Mouse (Mus musculus) left cerebral cortex, adult 9 months (tissue): ENCODE data around the gene Rab3a.
A peak's percentile ranks its signal among the peaks of the same experiment; 100 is the strongest.

Source experiments
- DNase-seq, 2 experiments: peaks; one replicate each; pipeline ENCODE4 v3.0.0; 2022; ENCODE audit warnings: low spot score in 2 of 2

Rab3a gene

GRCm38 (mm10) chr8:70801156-70801555 lies 46.7 kb downstream of the Rab3a start:
- peak in 1 of 2 experiments; percentile 82 for DNase-seq

- DNase-seq = no peak
These were observed 47.4 kb downstream of the Rab3a start for GRCm38 (mm10) chr8:70801830-70802229.

DNA sequence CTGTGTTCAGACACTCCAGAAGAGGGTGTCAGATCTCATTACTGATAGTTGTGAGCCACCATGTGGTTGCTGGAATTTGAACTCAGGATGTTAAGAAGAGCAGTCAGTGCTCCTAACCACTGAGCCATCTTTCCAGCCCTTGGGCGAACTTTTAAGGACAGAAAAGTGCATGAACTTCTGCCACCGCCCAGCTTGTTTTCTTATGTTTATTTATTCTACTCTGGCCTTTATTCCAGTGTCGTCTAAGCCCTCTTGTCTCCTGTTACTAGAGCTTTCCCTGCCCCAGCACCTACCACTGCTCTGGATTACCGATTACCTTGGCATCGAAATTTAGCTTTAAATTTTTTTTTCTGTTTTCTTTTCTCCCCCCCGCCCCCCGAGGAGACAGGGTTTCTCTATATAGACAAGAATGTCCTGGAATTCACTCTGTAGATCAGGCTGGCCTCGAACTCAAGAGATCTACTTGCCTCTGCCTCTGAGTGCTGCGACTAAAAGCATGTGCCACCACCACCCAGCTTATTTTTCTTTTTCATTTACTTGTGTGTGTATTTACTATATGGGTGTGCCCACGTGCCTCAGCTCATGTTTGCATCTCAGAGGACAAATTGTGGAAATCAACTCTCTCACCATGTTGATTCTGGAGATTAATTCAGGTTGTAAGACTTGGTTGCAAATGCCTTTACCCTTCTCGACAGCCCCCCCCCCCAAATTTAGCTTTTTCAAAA lies 48.5 kb downstream of the Rab3a start:
- no peak for DNase-seq

GRCm38 (mm10) chr8:70803761-70804480 lies 49.4 kb downstream of the Rab3a start:
- DNase-seq = peak in 1 of 2 experiments; percentile 80

DNA sequence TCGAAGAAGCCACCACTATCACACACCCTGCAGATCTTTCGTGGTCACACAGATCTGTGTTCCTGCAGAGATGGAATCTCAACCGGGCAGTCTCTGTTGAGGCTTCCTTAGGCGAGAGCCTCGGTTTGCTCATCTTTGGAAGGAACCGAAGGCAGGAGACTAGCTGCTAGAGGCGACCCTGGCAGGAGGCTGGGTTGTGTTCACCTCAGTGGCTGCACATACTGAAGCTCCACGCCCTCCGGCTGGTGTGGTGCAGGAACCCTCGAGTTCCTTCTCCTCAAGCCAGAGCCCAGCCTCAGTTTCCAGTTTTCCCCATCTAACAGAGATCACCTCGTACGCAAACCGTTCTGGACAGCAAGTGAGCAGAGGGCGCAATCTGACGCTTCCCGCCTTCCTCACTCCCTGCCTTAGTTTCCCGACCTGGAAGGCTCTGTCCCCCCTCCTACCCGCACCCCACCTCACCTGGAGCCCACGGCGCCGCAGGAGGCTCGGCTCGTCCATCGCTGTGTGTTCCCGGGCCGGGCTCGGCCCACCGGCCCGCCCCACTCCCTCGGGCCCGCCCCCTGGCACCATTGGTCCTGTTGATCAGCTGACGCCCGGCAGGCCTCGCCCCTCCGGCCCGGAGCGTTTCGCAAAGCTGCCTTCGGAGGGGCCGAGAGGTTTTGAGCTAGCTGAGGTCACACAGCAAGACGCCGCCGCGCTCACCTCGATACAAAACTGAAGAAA lies 50.2 kb downstream of the Rab3a start, which contains the start of gene Mast3:
Gene Mast3, minus strand, starts transcription at position 574 of the 726 bp plus-strand sequence.
- DNase-seq = peak in 1 of 2 experiments; percentile 82

DNA sequence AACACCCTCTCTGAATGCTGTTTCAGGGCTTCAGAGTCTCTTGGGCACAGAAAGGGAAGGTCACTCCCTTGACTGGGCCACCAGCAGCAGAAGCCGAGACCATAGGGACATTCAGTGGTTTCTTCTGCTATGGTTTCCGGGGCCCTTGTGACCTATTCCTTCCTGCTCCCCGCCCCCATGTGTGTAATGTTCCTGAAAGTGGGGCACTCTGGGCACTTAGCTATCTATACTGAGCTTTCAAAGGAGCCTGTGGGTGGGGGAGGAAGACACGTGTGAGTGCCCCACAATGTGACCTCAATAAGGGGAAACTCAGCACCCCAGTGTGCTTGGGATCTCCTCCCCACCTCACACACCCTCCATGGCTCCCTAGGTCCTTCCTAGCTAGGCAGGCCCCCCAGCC lies 52.1 kb downstream of the Rab3a start:
- no peak for DNase-seq

GRCm38 (mm10) chr8:70807304-70807703 lies 52.8 kb downstream of the Rab3a start:
- DNase-seq = no peak

DNA sequence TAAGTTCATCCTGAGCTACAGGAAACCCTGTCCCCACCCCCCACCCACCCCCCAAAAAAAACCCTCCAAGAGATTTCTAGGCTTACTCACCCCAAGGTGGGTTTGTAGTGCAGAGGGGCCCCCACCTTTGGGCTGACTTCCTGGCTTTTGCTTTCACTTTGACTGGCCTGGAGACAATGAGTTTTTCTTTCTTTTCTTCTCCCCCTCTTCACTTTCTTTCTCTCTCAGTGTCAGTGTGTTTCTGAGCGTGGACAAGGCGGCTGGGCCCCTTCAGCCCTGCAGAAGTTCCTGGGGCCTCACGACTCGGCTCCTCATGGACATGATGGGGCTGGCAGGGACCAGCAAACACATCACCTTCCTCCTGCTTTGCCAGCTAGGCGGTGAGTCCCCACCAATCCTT lies 53.8 kb downstream of the Rab3a start, which contains the start of gene Il12rb1:
Gene Il12rb1, plus strand, starts transcription at position 211 of the 400 bp plus-strand sequence.
- DNase-seq = no peak
